Mouse (Mus musculus) gastrocnemius, adult 18-20 months (tissue): ENCODE data around the gene Abcc10. TPM values are rescaled to one million over a fixed set of nuclear protein-coding genes. Genes with fewer than 3 reads are reported as not detected.

Source experiments
- DNase-seq: peaks from one replicate; pipeline ENCODE4 v3.0.0; 2021; ENCODE audit warnings: low spot score
- long read RNA-seq, 2 experiments: library from polyadenylated mRNA; stranded (forward); transcript quantifications; one replicate each; pipeline ENCODE4 v2.0.0; 2021
- total RNA-seq, 2 experiments: library from RNA; stranded (reverse); gene quantifications; 2 replicates each; pipeline ENCODE4 v1.2.3; 2021

The Abcc10 gene
- total RNA-seq = 1 to 10 TPM; 1.9 to 2.9 TPM
- long read RNA-seq, experiment 1, full-length matches to known transcripts = 1 of 3 reads
- long read RNA-seq, experiment 1, partial matches to known transcripts = 0 of 3 reads
- long read RNA-seq, experiment 1, other reads (novel, unspliced or antisense) = 2 of 3 reads
- long read RNA-seq, experiment 2, full-length matches to known transcripts = 4 of 4 reads
- long read RNA-seq, experiment 2, partial matches to known transcripts = 0 of 4 reads
- long read RNA-seq, experiment 2, other reads (novel, unspliced or antisense) = 0 of 4 reads

DNA sequence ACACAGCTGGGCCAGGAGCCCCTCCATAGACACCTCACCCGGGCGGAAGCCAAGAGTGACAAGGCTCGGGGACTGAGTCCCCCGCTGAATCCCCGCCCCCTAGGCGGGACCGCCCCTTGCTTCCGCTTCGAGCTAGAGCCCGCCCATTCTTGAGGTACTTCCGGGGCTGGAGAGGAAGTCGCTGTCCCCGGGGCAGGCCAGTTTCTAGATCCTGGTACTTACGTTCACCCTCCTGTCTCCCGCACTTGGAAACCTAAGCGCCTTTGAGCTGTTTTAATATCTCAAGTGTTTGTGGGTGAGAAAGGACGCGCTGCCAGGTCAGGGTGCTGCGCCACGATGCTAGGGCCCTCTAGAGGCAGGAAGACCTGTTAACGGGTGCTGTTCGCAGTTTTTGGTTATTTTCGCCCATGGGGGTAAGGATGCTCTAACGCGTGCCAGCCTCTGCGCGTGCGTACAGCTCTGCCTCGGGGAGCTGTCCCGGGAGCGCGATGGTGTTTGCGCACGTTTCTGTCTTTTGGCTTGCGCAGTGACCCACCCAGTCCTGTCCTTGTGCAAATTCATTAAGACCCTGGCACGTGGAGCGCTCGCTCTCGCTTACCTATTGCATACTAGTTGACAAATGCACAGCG lies at the start of gene Abcc10:
Gene Abcc10, minus strand, starts transcription at position 447 of the 629 bp plus-strand sequence.
- DNase-seq = peak; percentile 97

DNA sequence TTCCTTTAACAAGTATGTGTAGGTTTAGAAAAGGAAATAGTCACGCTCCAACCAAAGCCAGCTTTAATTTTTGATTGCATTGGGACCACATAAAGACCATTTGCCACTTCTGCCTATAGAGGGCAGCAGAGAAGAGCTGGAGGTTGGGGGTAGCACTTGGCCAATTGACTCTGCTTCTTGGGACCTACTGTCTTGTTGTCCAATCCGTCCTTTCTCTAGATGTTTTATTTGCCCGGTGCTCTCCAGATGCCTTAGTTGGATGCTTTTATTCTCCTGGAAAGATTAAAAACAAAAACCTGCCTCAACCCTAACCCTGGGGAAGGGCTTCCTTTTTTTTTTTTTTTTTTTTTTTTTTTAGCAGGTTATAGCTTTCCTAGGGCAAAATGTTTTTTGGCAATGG lies 43.6 kb upstream of the Abcc10 start:
- peak; percentile 52 for DNase-seq

GRCm38 (mm10) chr17:46351026-46351700 lies 23.0 kb upstream of the Abcc10 start:
- DNase-seq = no peak

DNA sequence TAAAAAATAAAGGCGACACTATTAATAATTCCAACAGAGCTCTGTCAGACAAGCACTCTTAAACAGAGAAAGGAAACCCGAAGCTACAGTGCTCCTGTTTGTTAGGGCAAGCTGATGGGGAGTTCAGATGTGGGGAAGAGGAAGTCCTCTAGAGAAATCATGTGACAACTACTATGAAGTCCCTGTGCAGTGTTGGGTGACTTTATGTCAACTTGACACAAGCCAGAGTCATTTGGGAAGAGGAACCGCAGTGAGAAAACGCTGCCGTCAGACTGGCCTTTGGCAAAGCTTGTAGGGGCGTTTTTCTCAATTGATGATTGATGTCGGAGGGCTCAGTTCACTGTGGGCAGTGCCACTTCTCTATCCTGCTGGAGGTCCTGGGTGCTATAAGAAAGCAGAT lies 13.1 kb upstream of the Abcc10 start:
- no peak for DNase-seq

- DNase-seq = no peak
Measured at GRCm38 (mm10) chr17:46336475-46336874, 8.3 kb upstream of the Abcc10 start.

DNA sequence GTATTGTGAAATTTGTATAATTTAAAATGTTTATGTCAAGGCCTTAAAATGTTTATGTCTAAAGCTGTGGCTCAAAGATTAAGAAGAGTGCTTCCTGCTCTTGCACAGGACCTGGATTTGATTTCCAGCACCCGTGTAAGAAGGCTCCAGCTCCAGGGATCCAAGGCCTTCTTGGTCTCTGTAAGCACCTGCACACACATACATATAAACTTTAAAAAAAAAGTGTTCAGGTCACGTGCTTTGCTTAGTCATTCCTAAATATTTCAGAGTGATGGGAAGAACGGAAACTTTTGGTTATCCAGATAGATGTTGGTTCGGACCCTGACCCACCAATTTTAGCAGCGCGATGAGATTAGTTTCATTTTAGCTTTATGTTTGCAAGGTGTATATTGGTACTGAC lies 571 bp upstream of the Abcc10 start:
- DNase-seq = no peak

DNA sequence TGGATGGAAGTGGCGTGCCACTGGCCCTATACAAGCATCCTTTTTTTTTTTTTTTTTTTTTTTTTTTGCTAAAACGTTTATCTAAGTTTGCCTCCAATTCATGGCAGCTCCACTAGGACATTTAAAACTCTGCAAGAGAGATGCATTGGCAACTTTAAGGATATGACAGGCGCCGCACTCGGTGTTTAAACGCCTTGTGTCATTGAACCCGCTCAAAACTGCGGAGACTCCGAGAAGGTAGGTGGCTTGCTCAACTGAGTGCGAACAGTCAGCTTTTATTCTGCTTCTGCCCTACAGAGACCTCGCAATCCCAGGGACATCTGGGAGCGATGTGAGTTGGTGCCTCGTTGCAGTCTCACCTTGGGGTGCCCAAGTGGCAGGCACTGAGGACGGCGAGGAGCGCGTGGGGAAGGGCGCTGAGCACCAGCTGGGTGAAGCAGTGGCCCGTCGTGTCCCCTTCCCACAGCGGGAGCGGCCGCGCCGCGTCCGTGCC lies 693 bp downstream of the Abcc10 start:
- DNase-seq = no peak

DNA sequence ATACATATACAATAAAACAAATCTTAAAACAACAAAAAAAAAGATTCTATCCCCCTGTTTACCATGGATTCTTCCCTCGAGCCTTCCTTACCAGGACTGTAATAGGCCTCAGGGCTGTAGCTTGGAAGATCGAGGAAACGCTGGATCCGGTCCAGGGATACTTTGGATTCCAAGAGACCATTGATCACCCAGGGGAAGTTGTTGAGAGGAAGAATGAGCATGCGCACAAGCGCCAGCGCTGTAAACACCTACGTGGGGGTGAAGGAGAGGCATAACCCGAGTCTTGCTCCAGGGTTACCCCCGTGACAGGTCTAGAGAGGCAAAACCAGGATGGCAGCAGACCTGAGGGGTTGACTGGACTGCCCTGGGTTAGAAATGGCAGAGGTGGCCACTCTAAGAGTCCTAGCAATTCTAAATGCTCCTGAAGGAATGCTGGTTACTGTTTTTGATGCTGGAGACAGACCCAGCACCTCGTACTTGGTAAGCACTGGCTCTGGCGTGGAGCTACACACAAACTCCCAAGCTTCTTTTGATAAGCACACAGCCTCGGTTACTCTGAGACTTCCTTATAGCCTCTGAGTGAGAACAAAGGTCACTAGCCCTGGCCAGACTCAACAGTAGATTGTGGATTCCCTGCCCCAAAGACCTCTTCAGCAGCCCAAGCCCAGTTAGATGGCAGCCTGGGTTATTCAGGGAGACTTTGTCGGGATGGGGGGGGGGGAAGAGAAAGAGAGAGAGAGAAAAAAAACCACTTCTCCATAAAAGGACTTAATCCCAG lies 5.9 kb downstream of the Abcc10 start:
- no peak for DNase-seq

GRCm38 (mm10) chr17:46320492-46320891 lies 7.7 kb downstream of the Abcc10 start:
- no peak for DNase-seq

DNA sequence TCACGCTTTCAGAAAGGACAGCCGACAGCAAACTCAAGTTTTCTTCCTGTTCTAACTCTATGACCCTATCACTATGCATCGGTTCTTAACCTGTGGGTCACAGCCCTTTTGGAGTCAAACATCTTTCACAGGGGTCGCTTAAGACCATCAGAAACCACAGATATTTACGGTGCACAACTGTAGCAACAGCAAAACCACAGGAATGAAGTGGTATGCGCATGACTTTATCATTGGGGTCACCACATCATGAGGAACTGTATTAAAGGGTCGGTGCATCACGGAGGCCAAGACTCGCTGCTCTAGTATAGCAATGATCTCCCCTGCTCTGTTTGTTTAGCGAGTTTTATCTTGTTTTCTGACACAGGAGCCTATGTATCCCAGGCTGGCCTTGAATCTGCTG lies 12.3 kb downstream of the Abcc10 start:
- DNase-seq = no peak

GRCm38 (mm10) chr17:46313135-46313715 lies 14.9 kb downstream of the Abcc10 start:
- DNase-seq = no peak

DNA sequence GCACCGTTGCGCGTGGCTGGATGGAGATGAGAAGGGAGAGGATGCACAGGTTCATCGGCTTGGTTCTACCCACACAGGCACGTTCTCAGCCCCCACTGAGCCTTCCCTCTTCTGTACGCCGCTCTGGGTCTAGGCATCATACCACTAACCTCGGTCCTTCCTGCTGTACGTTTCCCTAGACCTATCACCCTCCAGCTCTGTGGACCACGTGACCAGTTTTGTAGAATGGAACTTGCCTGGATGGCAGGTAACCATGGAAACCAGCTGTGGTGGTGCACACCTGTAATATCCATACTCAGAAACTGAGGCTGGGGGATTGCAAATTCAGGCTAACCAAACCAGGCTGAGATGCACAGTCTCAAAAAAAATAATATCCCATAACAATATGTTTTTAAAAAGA lies 17.6 kb downstream of the Abcc10 start:
- DNase-seq = no peak

GRCm38 (mm10) chr17:46309835-46310234 lies 18.3 kb downstream of the Abcc10 start:
- DNase-seq = no peak

- DNase-seq = no peak
Measured at GRCm38 (mm10) chr17:46306956-46307355, 21.2 kb downstream of the Abcc10 start.

GRCm38 (mm10) chr17:46304184-46304583 lies 24.0 kb downstream of the Abcc10 start:
- no peak for DNase-seq

DNA sequence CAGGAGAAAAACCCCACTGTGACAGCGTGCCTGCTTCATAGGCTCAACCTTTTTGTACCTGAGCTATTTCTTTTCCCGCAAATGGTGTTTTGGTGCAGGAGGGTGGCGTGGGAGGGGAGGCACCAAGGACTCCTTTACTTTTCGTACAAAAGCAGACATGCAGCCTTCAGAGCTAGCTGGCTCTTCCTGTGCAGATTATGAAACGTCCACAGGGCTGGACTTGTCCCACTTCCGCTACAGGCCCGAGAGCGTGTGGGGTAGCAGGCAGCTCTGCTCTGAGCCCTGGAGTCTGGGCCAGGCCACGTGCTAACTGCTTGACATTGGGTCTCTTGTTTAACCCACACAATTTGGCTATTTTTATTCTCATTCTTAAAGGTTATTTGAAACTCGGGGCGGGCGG lies 26.3 kb downstream of the Abcc10 start:
- DNase-seq = no peak

GRCm38 (mm10) chr17:46298220-46298913 lies 29.8 kb downstream of the Abcc10 start:
- DNase-seq = peak; percentile 80

DNA sequence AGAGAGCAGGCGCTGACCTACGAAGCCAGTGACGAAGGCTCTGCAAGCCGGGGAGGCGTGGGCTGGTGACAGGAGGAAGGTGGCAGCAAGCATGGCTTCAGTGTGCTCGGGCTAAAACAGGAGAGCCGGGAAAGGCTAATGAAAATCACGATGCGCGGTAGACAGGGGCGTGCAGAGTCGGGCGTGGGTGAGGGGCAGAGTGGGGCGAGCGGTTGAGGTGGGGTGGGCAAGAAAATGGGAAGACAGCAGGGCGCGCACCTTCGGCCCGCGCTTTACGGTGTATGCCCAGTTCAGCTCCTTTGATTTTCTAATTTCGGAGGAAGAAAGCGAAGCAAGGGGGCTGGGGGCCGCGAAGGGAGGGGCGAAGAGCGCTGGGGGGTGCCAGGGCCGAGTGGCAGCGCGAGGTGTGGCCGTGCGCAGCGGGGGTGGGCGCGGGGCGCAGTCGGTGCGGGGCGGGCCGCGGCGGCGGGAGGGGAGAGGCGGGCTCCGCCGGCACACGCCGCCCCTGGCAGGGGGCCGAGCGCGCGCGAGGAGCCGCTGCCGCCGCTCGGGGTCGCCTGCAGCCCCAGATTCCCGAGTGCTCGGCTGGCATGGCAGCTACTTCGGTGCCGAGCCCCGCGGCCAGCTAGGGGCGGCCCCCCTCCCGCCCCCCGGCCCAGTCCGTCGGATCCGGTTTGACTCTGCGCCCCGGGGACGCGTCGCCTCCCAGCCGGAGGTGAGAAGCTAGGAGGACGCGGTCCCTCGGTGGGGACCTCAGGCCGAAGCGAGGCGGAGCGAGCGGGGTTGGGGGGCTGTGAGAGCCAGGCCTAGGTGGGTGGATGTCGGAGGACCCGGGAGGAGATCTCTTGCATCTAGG lies 30.6 kb downstream of the Abcc10 start, which contains the start of gene Dlk2:
Gene Dlk2, plus strand, starts transcription at position 58 of the 856 bp plus-strand sequence.
- DNase-seq = no peak

DNA sequence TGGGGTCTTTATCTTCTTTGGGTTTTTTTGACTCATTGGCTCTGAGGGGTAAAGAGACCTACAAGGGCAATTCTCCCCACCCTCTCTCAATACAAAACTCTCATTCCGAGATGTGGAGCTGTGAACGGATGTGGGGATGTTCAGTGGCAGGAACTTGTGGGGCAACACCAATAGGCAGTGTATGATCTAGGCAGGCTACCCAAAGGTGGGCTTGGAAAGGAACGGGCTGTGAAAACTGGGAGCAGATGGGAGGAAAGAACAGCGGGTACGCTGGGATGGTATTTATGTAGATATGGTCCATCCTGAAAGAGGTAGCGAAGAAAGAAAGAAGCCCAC lies 31.2 kb downstream of the Abcc10 start:
- no peak for DNase-seq

GRCm38 (mm10) chr17:46296601-46297000 lies 31.6 kb downstream of the Abcc10 start:
- no peak for DNase-seq
